Mouse (Mus musculus) neural tube, embryonic 14.5 days (tissue): Measurements from ENCODE around the gene Lpin2. TPM values are rescaled to one million over a fixed set of nuclear protein-coding genes. Genes with fewer than 3 reads are reported as not detected.

Experiments used
- ATAC-seq: fragments of 200-750 bp; cut with Nextera tagmentation; 2 replicates; pipeline ENCODE4 v1.8.0; 2017; ENCODE audit warnings: low read depth, mild to moderate bottlenecking, moderate TSS enrichment, moderate library complexity
- H3K27ac ChIP-seq: fragments of 300-500 bp; sonication (generic); 2 replicates; pipeline ENCODE4 v1.5.1; 2014; ENCODE audit warnings: low read depth, mild to moderate bottlenecking, control low read depth, low read length, moderate library complexity, mixed read lengths
- H3K27me3 ChIP-seq: fragments of 300-500 bp; sonication (generic); 2 replicates; pipeline ENCODE4 v1.6.1; 2014; ENCODE audit warnings: low read length; ENCODE audit not compliant: control insufficient read depth, insufficient read depth
- H3K36me3 ChIP-seq: fragments of 300-500 bp; sonication (generic); 2 replicates; pipeline ENCODE4 v1.6.1; 2014; ENCODE audit warnings: low read length, mixed read lengths; ENCODE audit not compliant: control insufficient read depth, insufficient read depth
- H3K4me1 ChIP-seq: fragments of 300-500 bp; sonication (generic); 2 replicates; pipeline ENCODE4 v1.6.1; 2014; ENCODE audit warnings: low read length; ENCODE audit not compliant: control insufficient read depth, insufficient read depth
- H3K4me2 ChIP-seq: fragments of 300-500 bp; sonication (generic); 2 replicates; pipeline ENCODE4 v1.6.1; 2014; ENCODE audit warnings: mild to moderate bottlenecking, low read depth, low read length, control low read depth
- H3K4me3 ChIP-seq: fragments of 300-500 bp; sonication (generic); 2 replicates; pipeline ENCODE4 v1.5.1; 2014; ENCODE audit warnings: low read depth, low read length, control low read depth, mixed read lengths
- H3K9ac ChIP-seq: fragments of 300-500 bp; sonication (generic); replicated peaks from 2 replicates; pipeline ENCODE4 v1.6.1; 2014; ENCODE audit warnings: low read depth, mild to moderate bottlenecking, control low read depth, low read length, mixed read lengths
- H3K9me3 ChIP-seq: fragments of 300-500 bp; sonication (generic); 2 replicates; pipeline ENCODE4 v1.6.1; 2016; ENCODE audit warnings: low read length; ENCODE audit not compliant: control insufficient read depth
- WGBS: fragments of 180-500 bp; shearing (Covaris S2); extraction: QIAGEN DNeasy Blood & Tissue Kit; methylation state at CpG from one replicate; pipeline ENCODE4 v1.1.7; 2014; 5-methylcytosine and 5-hydroxymethylcytosine counted together
- polyA plus RNA-seq: library from polyadenylated mRNA; unstranded; fragments of >200 nt; fragmentation: Nextera tagmentation; extraction: Ambion mirVana; gene quantifications from 2 replicates; pipeline ENCODE4 v1.2.1, GENCODE M21; 2014

The Lpin2 gene
- polyA plus RNA-seq, 1 experiment from 2014 or later, result 52.4 TPM

DNA sequence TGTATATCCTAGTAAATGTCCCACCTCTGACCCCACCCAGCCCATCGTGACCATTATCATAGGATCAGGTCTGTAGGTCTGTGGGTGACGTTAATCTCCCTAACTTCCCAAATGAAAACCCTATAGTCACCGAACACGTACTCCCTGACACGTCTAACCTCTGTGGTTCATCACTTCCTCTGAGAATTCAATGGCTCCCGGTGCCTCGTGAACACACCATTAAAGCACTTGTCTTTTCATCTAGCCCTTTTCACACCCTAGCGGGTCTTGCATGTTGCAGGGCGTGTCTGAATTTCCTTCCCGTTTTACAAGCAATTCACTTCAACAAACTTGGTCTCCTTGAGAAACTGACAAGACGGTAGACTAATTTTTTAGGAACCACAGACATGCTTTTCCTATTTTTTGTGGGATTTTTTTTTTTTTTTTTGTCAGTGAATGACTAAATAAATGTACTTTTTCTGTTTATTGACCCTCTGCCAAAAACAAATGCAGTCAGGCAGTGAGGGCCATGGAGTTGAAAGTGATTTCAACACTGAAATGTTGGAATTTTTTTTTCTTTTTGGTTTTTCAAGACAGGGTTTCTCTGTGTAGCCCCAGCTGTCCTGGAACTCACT is 105.9 kb downstream of the Lpin2 start:
- Histone ChIP-seq H3K4me1 (no peaks in the 10 kb centered on the region), H3K9ac (no peak overlapping the region), H3K4me2 (no peak overlapping the region), H3K9me3 (no peaks in the 10 kb centered on the region), H3K27ac (no peak overlapping the region), H3K27me3 (no peaks in the 10 kb centered on the region), H3K36me3 (no peaks in the 10 kb centered on the region), H3K4me3 (no peak overlapping the region)
- 91% methylated on average over 11 of the region's 11 CpGs for WGBS
- no peak for ATAC-seq

DNA sequence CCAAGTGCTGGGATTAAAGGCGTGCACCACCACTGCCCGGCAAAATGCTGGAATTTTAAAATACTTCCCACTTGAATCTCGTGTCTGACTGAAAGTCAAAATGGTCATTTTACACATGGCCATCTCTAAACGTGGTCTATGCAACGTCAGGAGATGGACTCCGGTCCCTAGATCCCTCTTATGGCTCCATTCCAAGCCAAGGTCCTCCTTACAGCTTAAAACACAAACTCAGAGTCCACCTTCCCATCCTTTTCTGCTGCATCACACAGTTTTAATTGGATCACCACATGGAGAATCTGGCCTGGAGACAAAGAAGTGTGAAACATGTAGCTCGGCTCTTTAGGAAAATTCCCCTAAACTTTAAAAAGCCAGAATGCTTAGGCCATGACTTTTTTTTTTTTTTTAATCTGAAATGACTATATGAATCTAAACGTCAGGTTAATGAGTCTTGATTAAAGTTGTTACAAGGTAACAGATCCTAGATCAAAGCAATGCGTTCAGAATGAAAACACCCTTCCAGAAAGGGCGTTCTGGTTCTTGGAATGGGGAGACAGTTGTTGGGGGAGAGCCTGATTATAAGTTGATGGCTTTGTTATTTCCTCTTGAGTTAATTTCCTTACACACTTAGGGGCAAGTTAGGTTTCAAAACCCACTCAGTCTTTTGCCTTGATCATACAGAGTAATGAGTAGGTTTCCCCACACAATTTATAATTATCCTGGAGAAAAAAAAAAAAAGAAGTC is 106.6 kb downstream of the Lpin2 start:
- H3K9ac ChIP-seq, result no peak overlapping the region
- no peak overlapping the region for H3K4me3 ChIP-seq
- no peaks in the 10 kb centered on the region for H3K27me3 ChIP-seq
- H3K4me2 ChIP-seq, result no peak overlapping the region
- no peak overlapping the region for H3K27ac ChIP-seq
- no peaks in the 10 kb centered on the region for H3K4me1 ChIP-seq
- no peaks in the 10 kb centered on the region for H3K9me3 ChIP-seq
- ATAC-seq, result no peak
- H3K36me3 ChIP-seq, result no peaks in the 10 kb centered on the region
- 96% methylated on average over 10 of the region's 10 CpGs for WGBS

DNA sequence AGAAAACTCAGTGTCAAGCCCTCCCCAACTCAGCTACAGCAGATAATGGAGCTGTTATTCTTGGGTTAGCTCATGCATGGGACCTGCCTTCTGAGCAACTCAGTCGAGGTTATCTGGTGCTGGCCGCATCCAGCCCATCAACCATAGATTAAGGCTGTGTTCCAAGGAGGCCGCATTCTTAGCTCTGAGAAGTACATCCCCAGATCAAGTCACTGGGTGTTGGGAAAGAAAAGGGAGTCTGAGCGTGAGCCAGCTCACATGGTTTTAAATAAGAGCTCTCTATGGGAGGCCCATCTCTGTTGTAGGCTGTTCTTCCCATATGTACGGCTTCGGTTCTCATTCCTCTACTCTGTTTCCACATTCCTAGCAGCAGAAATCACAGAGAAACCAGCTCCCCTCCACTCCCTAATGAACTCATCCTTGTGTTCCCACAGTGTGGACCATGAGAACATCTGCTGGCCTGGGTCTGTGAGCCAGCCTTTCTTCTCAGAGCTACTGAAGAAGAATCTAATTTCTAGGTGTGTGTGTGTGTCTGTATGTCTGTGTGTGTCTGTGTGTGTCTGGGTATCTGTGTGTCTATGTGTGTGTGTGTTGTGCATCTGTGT is 107.3 kb downstream of the Lpin2 start:
- Histone ChIP-seq H3K4me2 (no peak overlapping the region), H3K27me3 (no peaks in the 10 kb centered on the region), H3K9me3 (no peaks in the 10 kb centered on the region), H3K36me3 (no peaks in the 10 kb centered on the region), H3K9ac (no peak overlapping the region), H3K4me3 (no peak overlapping the region), H3K4me1 (no peaks in the 10 kb centered on the region), H3K27ac (no peak overlapping the region)
- WGBS, result 81% methylated on average over 6 of the region's 6 CpGs
- ATAC-seq, result no peak

DNA sequence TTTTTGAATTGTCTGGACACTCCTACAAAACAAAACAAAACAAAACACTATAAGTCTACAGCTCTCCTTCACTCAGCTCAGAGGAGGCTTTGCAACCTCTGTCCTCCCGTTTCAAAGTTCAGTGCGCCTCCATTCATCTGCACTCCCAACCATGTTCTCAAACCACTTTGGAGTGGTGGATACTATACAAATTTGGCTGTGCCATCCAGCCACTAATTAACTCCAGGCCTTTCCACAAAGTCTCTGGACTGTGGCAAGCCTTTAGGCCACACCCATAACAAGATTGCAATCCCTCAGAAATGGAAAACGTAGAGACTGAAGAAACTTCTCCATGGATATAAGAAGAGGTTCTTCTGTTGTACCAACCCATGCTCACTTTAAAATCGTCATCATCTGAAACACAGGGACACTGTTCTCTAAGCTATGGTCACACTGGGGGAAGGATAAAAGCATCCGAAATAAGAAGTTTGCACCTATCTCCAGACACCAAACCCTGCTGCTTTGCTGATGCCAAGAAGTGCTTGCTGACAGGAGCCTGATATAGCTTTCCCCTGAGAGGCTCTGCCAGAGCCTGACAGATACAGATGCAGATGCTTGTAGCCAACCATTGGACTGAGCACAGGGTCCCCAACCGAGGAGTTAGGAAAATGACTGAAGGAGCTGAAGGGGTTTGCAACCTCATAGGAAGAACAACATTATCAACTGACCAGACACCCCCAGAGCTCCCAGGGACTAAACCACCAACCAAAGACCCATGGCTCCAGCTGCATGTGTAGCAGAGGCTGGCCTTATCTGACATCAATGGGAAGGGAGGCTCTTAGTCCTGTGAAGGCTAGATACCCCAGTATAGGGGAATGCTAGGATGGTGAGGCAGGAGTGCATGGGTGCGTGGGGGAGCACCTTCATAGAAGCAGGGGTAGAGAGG is 108.4 kb downstream of the Lpin2 start:
- Histone ChIP-seq H3K4me1 (no peaks in the 10 kb centered on the region), H3K9ac (no peak overlapping the region), H3K4me2 (no peak overlapping the region), H3K36me3 (no peaks in the 10 kb centered on the region), H3K27me3 (no peaks in the 10 kb centered on the region), H3K9me3 (no peaks in the 10 kb centered on the region), H3K4me3 (no peak overlapping the region), H3K27ac (no peak overlapping the region)
- no peak for ATAC-seq
- WGBS, result 88% methylated on average over 7 of the region's 7 CpGs

DNA sequence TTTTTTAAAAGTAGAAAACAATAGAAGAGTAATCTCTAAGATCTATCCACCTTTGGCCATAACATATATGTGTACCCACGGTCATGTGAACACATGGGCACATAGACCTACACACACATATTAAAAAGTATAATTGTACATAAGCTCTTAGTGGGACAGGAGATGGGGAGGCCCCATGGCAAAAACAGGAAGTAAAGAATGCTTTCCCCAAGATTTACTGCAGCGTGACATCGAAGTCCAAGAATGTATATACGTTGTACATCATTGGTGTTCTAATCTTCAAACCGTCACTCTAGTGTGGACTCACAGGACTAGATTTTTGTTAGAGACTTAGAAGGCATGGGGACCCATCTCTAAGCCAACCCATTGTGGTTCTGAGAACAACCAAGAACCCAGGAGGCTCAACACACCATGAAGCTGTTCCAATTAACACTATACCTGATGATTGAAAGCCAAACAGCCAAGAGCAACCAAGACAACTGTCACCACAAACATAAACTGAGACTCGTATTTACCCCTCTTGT is 109.6 kb downstream of the Lpin2 start:
- H3K4me2 ChIP-seq, result no peak overlapping the region
- H3K4me1 ChIP-seq, result no peaks in the 10 kb centered on the region
- ATAC-seq, result no peak
- H3K36me3 ChIP-seq, result no peaks in the 10 kb centered on the region
- no peak overlapping the region for H3K4me3 ChIP-seq
- no peak overlapping the region for H3K9ac ChIP-seq
- no peaks in the 10 kb centered on the region for H3K9me3 ChIP-seq
- no peaks in the 10 kb centered on the region for H3K27me3 ChIP-seq
- no peak overlapping the region for H3K27ac ChIP-seq
- WGBS, result 96% methylated on average over 6 of the region's 6 CpGs

DNA sequence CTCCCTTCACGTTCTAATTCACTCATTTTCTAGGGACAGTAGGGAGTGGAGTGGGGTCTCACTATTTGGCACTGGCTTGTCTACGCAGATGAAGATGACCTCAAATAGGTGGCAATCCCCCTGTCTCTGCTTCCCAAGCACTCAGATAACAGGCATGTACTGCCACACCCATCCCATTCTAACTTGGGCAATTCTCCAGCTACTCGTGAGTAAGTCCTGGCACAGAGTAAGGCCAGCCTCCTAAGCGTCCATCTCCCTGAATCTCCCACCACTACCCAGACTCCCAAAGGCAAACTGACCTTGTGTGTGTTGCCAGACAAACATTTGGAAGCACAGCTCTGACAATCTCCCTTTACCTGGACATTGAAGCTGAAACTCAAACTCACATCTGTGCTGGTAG is 110.5 kb downstream of the Lpin2 start:
- H3K4me2 ChIP-seq, result no peak overlapping the region
- no peak overlapping the region for H3K27ac ChIP-seq
- ATAC-seq, result no peak
- H3K27me3 ChIP-seq, result no peaks in the 10 kb centered on the region
- H3K4me1 ChIP-seq, result no peaks in the 10 kb centered on the region
- no peaks in the 10 kb centered on the region for H3K9me3 ChIP-seq
- H3K9ac ChIP-seq, result no peak overlapping the region
- no peaks in the 10 kb centered on the region for H3K36me3 ChIP-seq
- 88% methylated on average over 4 of the region's 4 CpGs for WGBS
- H3K4me3 ChIP-seq, result no peak overlapping the region

DNA sequence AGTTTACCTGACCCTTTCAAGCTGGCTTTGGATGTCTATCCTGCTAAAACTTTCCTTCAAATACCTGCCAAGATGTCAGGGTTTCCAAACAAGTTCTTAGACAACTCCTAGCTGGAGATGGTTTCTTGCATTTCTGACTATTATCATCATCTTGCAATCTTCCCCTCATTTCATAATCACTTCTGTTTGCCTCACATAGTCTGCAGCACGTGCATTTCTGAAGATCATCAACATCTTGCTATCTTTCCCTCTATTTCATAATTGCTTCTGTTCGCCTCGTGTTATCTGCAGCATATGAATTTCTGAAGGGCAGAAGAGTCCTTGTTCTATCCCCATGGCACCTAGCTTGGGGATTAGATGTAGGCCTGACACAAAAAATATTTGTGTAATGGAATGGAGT is 112.2 kb downstream of the Lpin2 start:
- Histone ChIP-seq H3K36me3 (no peaks in the 10 kb centered on the region), H3K27ac (no peak overlapping the region), H3K4me3 (no peak overlapping the region), H3K4me2 (no peak overlapping the region), H3K27me3 (no peaks in the 10 kb centered on the region), H3K9ac (no peak overlapping the region), H3K4me1 (no peaks in the 10 kb centered on the region), H3K9me3 (no peaks in the 10 kb centered on the region)
- WGBS, result 84% methylated on average over 3 of the region's 3 CpGs
- ATAC-seq, result no peak
